Mouse (Mus musculus) thymus, adult 2 months (tissue): ENCODE measurements around the gene Sgk1.

Experiments used
- CTCF ChIP-seq: fragments of 200-500 bp; IDR thresholded peaks from 2 replicates; pipeline ENCODE4 v1.5.1; 2012; ENCODE audit warnings: mild to moderate bottlenecking, control low read depth, low read length, moderate library complexity, borderline replicate concordance; ENCODE audit not compliant: control insufficient read depth, poor library complexity, insufficient read depth; ENCODE audit errors: extremely low read depth
- POLR2A ChIP-seq: fragments of 200-500 bp; IDR thresholded peaks from 2 replicates; pipeline ENCODE4 v1.6.1; 2012; ENCODE audit warnings: mild to moderate bottlenecking, low read length, control low read depth, moderate library complexity; ENCODE audit not compliant: control insufficient read depth, poor library complexity, insufficient read depth; ENCODE audit errors: extremely low read depth

DNA sequence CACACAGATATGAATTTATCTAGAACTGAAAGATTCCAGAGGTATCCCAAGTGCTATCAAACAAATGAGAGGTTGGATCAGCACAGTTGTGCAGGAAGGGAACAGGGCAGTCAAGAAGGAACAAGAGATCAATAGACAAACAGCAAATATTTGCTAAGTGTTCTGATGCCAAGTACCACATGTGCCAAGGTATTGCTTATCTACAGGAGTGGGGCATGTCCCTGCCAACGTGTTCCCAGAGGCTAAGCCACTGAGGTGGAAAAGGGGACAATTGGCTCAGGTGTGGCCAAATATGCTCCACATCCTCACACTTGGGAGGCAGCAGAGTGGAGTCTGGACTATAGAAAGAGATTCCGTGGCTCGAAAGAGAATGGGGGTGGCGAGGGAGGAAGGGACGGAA, 119.6 kb downstream of the Sgk1 start:
- TF ChIP-seq CTCF (no peak), POLR2A (no peak)
